Comparison of ENCODE assay signal across 16 mouse cellular contexts in genomic region chr2:76610326-76611104, GRCm38 (mm10). TPM values are rescaled to one million over a fixed set of nuclear protein-coding genes. Genes with fewer than 3 reads are reported as not detected.
DNase-seq lines count a peak whose midpoint lies in the region; ATAC-seq lines count a peak whose summit lies in the region.
"Had no signal": no experiment of that assay in that cellular context is flagged by ENCODE, and none has a peak within 500 bp of the region (broad histone marks: within the 10 kb centered on the region; RNA-seq: fewer than 3 reads in every experiment).

No protein-coding gene starts in this region.

- peak overlapping the region; percentile 34 for H3K27ac ChIP-seq in intestine, embryonic 16.5 days (ENCODE audit: low read length)

- no peaks in the 10 kb centered on the region for H3K27me3 ChIP-seq in intestine, embryonic 16.5 days (replicated peaks; ENCODE audit: control insufficient read depth, insufficient read depth, low read length)
- H3K27me3 ChIP-seq: Patski had no signal

- ATAC-seq in intestine, embryonic 16.5 days = peak; percentile 87
- peak; percentile 86 for ATAC-seq in megakaryocyte progenitor cell, adult 5-6 weeks (replicated peaks; ENCODE audit: poor library complexity)
- ATAC-seq: Patski had no signal

- no peak overlapping the region for H3K9ac ChIP-seq in intestine, embryonic 16.5 days (ENCODE audit: low read depth, low read length)

- H3K4me2 ChIP-seq in intestine, embryonic 16.5 days (ENCODE audit: low read depth, low read length) = no peak overlapping the region

- H3K36me3 ChIP-seq in intestine, embryonic 16.5 days (ENCODE audit: control insufficient read depth, insufficient read depth, low read length) = no peaks in the 10 kb centered on the region

- 0 out of 2 replicates have a peak, but pooled peaks cover 4% of the 10 kb centered on the region for H3K4me1 ChIP-seq in intestine, embryonic 16.5 days (ENCODE audit: control insufficient read depth, insufficient read depth, low read length)

- intact Hi-C loops in heart, postnatal 25 days (cut with DNase I) = no loop called here
- intact Hi-C loops in gastrocnemius, postnatal 36 days (cut with DNase I) = no loop called here

- DNase-seq in heart, adult 18-20 months = peak; percentile 4 to 22
- DNase-seq in heart, postnatal 25 days (ENCODE audit: low spot score) = no peak
- DNase-seq in MEL-GATA-1-ER (ENCODE audit: extremely low read depth, low read depth) = peak; percentile 57
- DNase-seq in left cerebral cortex, adult 11 months (ENCODE audit: low spot score) = no peak
- no peak for DNase-seq in layer of hippocampus, postnatal 10 days (ENCODE audit: low spot score in 2 of 2)
- no peak for DNase-seq in gastrocnemius, postnatal 36 days
- DNase-seq: adrenal gland, postnatal 25 days; cerebellum, adult 11-12 months; heart, postnatal 36 days; kidney, postnatal 4 days; liver had no signal

- H3K9me3 ChIP-seq in intestine, embryonic 16.5 days (ENCODE audit: control insufficient read depth, low read length) = no peaks in the 10 kb centered on the region

- no peak overlapping the region for H3K4me3 ChIP-seq in intestine, embryonic 16.5 days (ENCODE audit: low read length)

- WGBS in intestine, embryonic 16.5 days = 51% methylated on average over 10 of the region's 10 CpGs

RNA-seq across cellular contexts. Expression of gene Prkra, which starts 37.3 kb away (rescaled TPM):
- total RNA-seq in heart, adult 18-20 months (2021) = 10 to 100 TPM; 14.3 to 15.2 TPM
- 10 to 100 TPM; 13.3 to 15.2 TPM for total RNA-seq in heart, postnatal 25 days (2021)
- 37.8 and 38.3 TPM in 2 replicates for polyA plus RNA-seq in intestine, embryonic 16.5 days (2015; fragmentation: Nextera tagmentation; extraction: Ambion mirVana)
- total RNA-seq in megakaryocyte progenitor cell, adult 5-6 weeks (2015) = 35.2 and 43.9 TPM in 2 replicates
- total RNA-seq in megakaryocyte progenitor cell, adult 5-6 weeks (2017) = 11.3 and 15.2 TPM in 2 replicates
- total RNA-seq in layer of hippocampus, postnatal 10 days (2021) = 10 to 100 TPM; 24.6 to 25.7 TPM
- total RNA-seq in gastrocnemius, postnatal 36 days (2021) = 1 to 10 TPM; 3.5 to 3.7 TPM

RNA-seq across cellular contexts. Expression of gene Pjvk, which starts 37.8 kb away (rescaled TPM):
- not detected for total RNA-seq in heart, adult 18-20 months (2021)
- total RNA-seq in heart, postnatal 25 days (2021) = not detected
- not detected in 2 replicates for polyA plus RNA-seq in intestine, embryonic 16.5 days (2015; fragmentation: Nextera tagmentation; extraction: Ambion mirVana)
- total RNA-seq in megakaryocyte progenitor cell, adult 5-6 weeks (2015) = 0.37 and 0.81 TPM in 2 replicates
- not detected in 2 replicates for total RNA-seq in megakaryocyte progenitor cell, adult 5-6 weeks (2017)
- under 1 TPM; 0.85 to 0.98 TPM for total RNA-seq in layer of hippocampus, postnatal 10 days (2021)
- total RNA-seq in gastrocnemius, postnatal 36 days (2021) = not detected
- total RNA-seq: adrenal gland, postnatal 25 days; heart, adult 8-10 months; heart, postnatal 36 days; megakaryocyte-erythroid progenitor cell, adult 5-6 weeks had no signal

Comparison
In these comparisons a context has a peak if more than half of its experiments do, and no peak if none do; other contexts are left out.
1. DNase-seq: peak in heart, adult 18-20 months (2 of 2) and MEL-GATA-1-ER (single experiment); none in heart, postnatal 25 days (single experiment), left cerebral cortex, adult 11 months (single experiment), layer of hippocampus, postnatal 10 days (0 of 2) and gastrocnemius, postnatal 36 days (0 of 2).